Comparison of ENCODE assay signal across 8 mouse cellular contexts in genomic region chr2:117342547-117343239, GRCm38 (mm10). TPM values are rescaled to one million over a fixed set of nuclear protein-coding genes. Genes with fewer than 3 reads are reported as not detected.
DNase-seq lines count a peak whose midpoint lies in the region; ATAC-seq lines count a peak whose summit lies in the region.

Gene Rasgrp1 (minus strand): TSS chr2:117343001.

- no peaks in the 10 kb centered on the region for H3K9me3 ChIP-seq in hindbrain, embryonic 16.5 days (ENCODE audit: control insufficient read depth, low read length)

- H3K9ac ChIP-seq in hindbrain, embryonic 16.5 days (ENCODE audit: low read depth, low read length), result peak within 1 kb of the TSS; percentile 64

- intact Hi-C loops in left cerebral cortex, postnatal 10 days (cut with DNase I), result loop anchor here (2.0 to 5.0 kb wide), 3 partner anchors 42 to 90 kb away; no protein-coding TSS in a partner anchor

- 3% methylated on average over 47 of the region's 56 CpGs for WGBS in hindbrain, embryonic 16.5 days

- H3K4me3 ChIP-seq in hindbrain, embryonic 16.5 days (ENCODE audit: low read length), result peak within 1 kb of the TSS; percentile 63

- peak; percentile 79 for ATAC-seq in activated CD4-positive, CD25-positive, alpha-beta regulatory T cell, adult 4 months
- peak; percentile 82 for ATAC-seq in hindbrain, embryonic 16.5 days

- no peak within 1 kb of the TSS for H3K27ac ChIP-seq in hindbrain, embryonic 16.5 days (ENCODE audit: low read depth, low read length)

- peak; percentile 92 for DNase-seq in CD4-positive, CD25-positive, alpha-beta regulatory T cell, adult 2 months (ENCODE audit: low read depth, low spot score)
- DNase-seq in forelimb bud, embryonic 11.5 days (ENCODE audit: low read depth, low spot score), result peak; percentile 6
- peak in 1 of 2 experiments; percentile 63 for DNase-seq in left cerebral cortex, postnatal 10 days (ENCODE audit: extremely low spot score in 1 of 2, low spot score in 2 of 2)
- peak; percentile 46 to 56 for DNase-seq in lung, postnatal 4 days
- DNase-seq in right cerebral cortex, postnatal 10 days (ENCODE audit: low spot score in 2 of 2), result peak; percentile 69 to 76
- DNase-seq in yolk sac, embryonic 10.5 days (ENCODE audit: low spot score), result no peak

- H3K36me3 ChIP-seq in hindbrain, embryonic 16.5 days (ENCODE audit: control insufficient read depth, insufficient read depth, low read length), result no peaks in the 10 kb centered on the region

- H3K4me1 ChIP-seq in hindbrain, embryonic 16.5 days (ENCODE audit: control insufficient read depth, insufficient read depth, low read depth, low read length), result peaks cover 10% of the 10 kb centered on the region

- peak within 1 kb of the TSS; percentile 99 for H3K4me2 ChIP-seq in hindbrain, embryonic 16.5 days (ENCODE audit: low read length)

- H3K27me3 ChIP-seq in hindbrain, embryonic 16.5 days (replicated peaks; ENCODE audit: control insufficient read depth, insufficient read depth, low read length), result peaks cover 2% of the 10 kb centered on the region

RNA-seq across cellular contexts. Expression of gene Rasgrp1, which starts in this region (rescaled TPM):
- polyA plus RNA-seq in activated CD4-positive, CD25-positive, alpha-beta regulatory T cell, adult 4 months (2017; shearing (Covaris generic)), result 10 to 100 TPM; 62.0 to 66.3 TPM
- 2.5 TPM in 2 replicates for polyA plus RNA-seq in hindbrain, embryonic 16.5 days (2015; fragmentation: Nextera tagmentation; extraction: Ambion mirVana)
- 100 to 1,000 TPM; 142 to 150 TPM for total RNA-seq in left cerebral cortex, postnatal 10 days (2021)

Comparison
In these comparisons a context has a peak if more than half of its experiments do, and no peak if none do; other contexts are left out.
1. RNA of gene Rasgrp1 (polyA plus RNA-seq): 62.0 to 66.3 TPM in activated CD4-positive, CD25-positive, alpha-beta regulatory T cell, adult 4 months; 2.5 TPM in hindbrain, embryonic 16.5 days; every median in the first group is over 10 times any median in the second.